Mouse (Mus musculus): ENCODE data around the gene Slc12a4.

DNA sequence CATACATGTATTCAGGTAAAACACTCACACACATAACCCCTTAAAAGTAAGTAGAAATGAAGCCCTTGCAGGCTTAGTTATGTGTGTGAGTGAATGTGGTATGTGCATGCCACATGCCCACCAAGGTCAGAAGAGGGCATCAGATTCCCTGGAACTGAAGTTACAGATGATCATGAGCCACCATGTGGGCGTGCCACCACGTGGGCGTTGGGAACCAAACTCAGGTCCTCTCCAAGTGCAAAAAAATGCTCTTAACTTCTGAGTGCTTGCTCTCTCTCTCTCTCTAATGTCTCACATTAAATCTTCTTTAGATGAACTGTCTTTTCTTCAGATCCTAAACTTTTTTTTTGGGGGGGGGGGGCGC, 27.6 kb downstream of the Slc12a4 start, which contains the start of gene Psmb10:
- TF ChIP-seq EP300 (IDR thresholded peaks at IDR 0.05; ENCODE audit: insufficient read depth, low read depth, low read length) = peak; percentile 56; the same call in 1 of the 2 replicates
- TF ChIP-seq CTCF (IDR thresholded peaks at IDR 0.05) = no peak
